Mouse (Mus musculus) liver, embryonic 16.5 days (tissue): ENCODE measurements at regions not wholly inside any gene's neighbourhood (a gene's known extent, or its start where the extent isn't known, plus 50 kb on each side); places are given as distances from the start of the nearest gene placed in this dataset.

Experiments used
- ATAC-seq: fragments of 200-750 bp; cut with Nextera tagmentation; 2 replicates; pipeline ENCODE4 v1.8.0; 2017; ENCODE audit warnings: low read depth, mild to moderate bottlenecking, moderate number of reproducible peaks, moderate library complexity
- H3K27ac ChIP-seq: fragments of 300-500 bp; sonication (generic); 2 replicates; pipeline ENCODE4 v1.5.1; 2014; ENCODE audit warnings: mild to moderate bottlenecking, low read length
- H3K27me3 ChIP-seq: fragments of 300-500 bp; sonication (generic); 2 replicates; pipeline ENCODE4 v1.6.1; 2014; ENCODE audit warnings: low read depth, low read length, mixed read lengths; ENCODE audit not compliant: control insufficient read depth, insufficient read depth
- H3K36me3 ChIP-seq: fragments of 300-500 bp; sonication (generic); 2 replicates; pipeline ENCODE4 v1.6.1; 2014; ENCODE audit warnings: mild to moderate bottlenecking; ENCODE audit not compliant: control insufficient read depth, insufficient read depth
- H3K4me1 ChIP-seq: fragments of 300-500 bp; sonication (generic); 2 replicates; pipeline ENCODE4 v1.6.1; 2014; ENCODE audit warnings: low read depth, low read length, mixed read lengths; ENCODE audit not compliant: control insufficient read depth
- H3K4me2 ChIP-seq: fragments of 300-500 bp; sonication (generic); 2 replicates; pipeline ENCODE4 v1.6.1; 2014; ENCODE audit warnings: low read depth, low read length, mixed read lengths
- H3K4me3 ChIP-seq: fragments of 300-500 bp; sonication (generic); 2 replicates; pipeline ENCODE4 v1.5.1; 2014; ENCODE audit warnings: low read depth, mild to moderate bottlenecking, low read length
- H3K9ac ChIP-seq: fragments of 300-500 bp; sonication (generic); 2 replicates; pipeline ENCODE4 v1.6.1; 2014; ENCODE audit warnings: low read depth, low read length
- H3K9me3 ChIP-seq: fragments of 300-500 bp; sonication (generic); replicated peaks from 2 replicates; pipeline ENCODE4 v1.6.1; 2016; ENCODE audit warnings: low read length; ENCODE audit not compliant: control insufficient read depth
- WGBS: fragments of 180-500 bp; shearing (Covaris S2); extraction: QIAGEN DNeasy Blood & Tissue Kit; methylation state at CpG from one replicate; pipeline ENCODE4 v1.1.7; 2014; ENCODE audit not compliant: insufficient replicate concordance; 5-methylcytosine and 5-hydroxymethylcytosine counted together

DNA sequence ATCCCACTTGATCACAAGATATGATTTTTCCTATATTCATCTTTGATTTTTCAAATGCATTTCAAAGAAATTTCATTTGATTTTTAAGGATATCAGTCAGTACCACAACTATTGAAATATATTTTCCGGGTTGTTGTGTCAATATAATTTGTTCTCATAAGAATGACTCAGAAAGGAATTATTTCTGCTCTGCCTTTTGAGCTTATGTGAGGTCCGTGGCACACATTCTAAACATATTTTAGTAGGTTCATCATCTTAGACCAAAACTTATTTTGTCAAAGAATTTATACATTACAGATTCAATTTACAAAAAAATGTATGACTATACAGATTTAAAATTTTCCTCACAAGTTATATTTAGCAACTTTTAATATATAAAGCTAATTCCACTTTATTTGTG lies 119.5 kb upstream of the Ntf3 start:
- WGBS = 57% methylated on average over 2 of the region's 2 CpGs
- Histone ChIP-seq H3K4me2 (no peak overlapping the region), H3K27me3 (no peaks in the 10 kb centered on the region), H3K27ac (no peak overlapping the region), H3K9ac (no peak overlapping the region), H3K9me3 (no peaks in the 10 kb centered on the region), H3K36me3 (no peaks in the 10 kb centered on the region), H3K4me1 (no peaks in the 10 kb centered on the region), H3K4me3 (no peak overlapping the region)
- ATAC-seq = no peak

DNA sequence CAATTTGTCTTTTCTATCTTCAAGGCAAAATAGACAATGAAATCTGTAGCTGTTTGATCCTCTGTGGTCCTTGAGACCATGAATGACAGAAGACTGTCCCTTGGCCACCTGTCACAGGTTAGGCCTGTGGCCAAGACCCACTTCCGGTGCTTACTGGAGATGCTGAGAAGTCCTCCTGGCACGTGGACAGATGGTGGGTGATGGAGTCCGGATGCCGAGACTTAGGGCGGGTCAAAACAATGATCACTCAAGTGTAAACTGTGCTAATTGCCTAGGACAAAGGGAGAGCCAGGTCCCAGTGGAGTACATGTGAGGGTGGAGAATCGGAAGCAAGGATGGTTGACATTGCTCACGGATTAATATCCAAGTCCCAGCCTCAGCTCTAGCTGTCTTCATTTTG lies 117.7 kb upstream of the Ntf3 start:
- Histone ChIP-seq H3K4me2 (no peak overlapping the region), H3K27ac (no peak overlapping the region), H3K4me3 (no peak overlapping the region), H3K9ac (no peak overlapping the region), H3K36me3 (no peaks in the 10 kb centered on the region), H3K4me1 (no peaks in the 10 kb centered on the region), H3K9me3 (no peaks in the 10 kb centered on the region), H3K27me3 (no peaks in the 10 kb centered on the region)
- 73% methylated on average over 7 of the region's 7 CpGs for WGBS
- no peak for ATAC-seq

DNA sequence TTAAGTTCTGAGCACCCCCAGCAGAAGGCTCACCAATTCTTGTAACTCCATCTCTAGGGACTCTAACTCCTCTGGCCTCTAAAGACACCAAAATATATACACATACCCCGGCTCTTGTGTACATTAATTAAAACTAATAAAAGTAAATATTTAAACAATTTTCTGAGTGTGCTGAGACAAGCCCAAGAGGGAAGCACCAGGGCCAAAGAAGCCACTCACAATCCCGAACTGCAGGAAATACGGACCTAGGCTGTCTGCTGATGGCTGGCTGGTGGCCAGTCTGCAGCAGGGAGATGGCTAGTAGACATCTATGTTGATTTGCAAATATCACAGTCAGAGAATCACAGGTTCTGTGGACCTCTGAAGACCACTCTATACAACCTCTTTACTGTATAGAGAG lies 113.6 kb upstream of the Ntf3 start:
- Histone ChIP-seq H3K9ac (no peak overlapping the region), H3K4me3 (no peak overlapping the region), H3K27ac (no peak overlapping the region), H3K4me2 (no peak overlapping the region), H3K27me3 (no peaks in the 10 kb centered on the region), H3K36me3 (no peaks in the 10 kb centered on the region), H3K9me3 (no peaks in the 10 kb centered on the region), H3K4me1 (no peaks in the 10 kb centered on the region)
- no peak for ATAC-seq
- WGBS = 54% methylated on average over 3 of the region's 3 CpGs

DNA sequence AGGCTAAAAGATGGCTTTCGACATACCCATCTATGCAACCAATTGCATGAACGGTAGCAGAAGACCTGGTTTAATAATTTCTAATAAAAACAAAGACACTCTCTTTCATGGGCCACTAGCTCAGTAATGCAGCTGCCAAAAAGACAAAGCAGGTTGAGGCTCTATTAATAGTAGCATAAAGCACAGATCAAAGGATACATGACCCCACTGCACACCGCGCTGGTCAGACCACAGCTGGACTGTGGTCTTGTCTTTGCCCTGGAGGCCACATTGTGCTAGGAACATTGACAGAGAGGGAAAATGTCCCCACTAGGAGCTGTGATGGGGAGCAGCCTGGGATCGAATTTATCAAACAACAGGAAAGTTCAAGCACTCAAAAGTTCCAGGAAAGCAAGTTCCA lies 79.3 kb upstream of the Ntf3 start:
- Histone ChIP-seq H3K36me3 (no peaks in the 10 kb centered on the region), H3K9me3 (no peaks in the 10 kb centered on the region), H3K4me1 (no peaks in the 10 kb centered on the region), H3K4me2 (no peak overlapping the region), H3K27me3 (no peaks in the 10 kb centered on the region), H3K4me3 (no peak overlapping the region), H3K9ac (no peak overlapping the region), H3K27ac (no peak overlapping the region)
- ATAC-seq = no peak
- 72% methylated on average over 5 of the region's 5 CpGs for WGBS

DNA sequence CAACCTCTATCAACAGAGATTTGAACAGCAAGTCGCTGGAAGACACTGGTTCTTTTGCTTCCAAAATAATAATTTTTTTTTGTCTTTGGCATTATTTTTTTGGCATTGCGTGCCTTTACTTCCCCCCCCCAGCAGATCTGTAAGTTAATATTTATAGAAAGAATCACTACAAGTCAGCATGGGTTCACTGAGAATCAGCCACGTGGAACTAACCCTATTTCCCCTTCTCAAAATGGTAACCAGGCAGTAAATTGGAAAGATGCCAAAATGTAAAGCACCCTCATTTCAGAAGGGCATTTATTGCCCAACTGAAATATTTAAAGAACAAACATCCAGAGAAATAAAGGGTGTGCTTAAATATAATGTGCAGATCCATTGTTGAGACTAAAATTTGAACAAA lies 78.7 kb upstream of the Ntf3 start:
- no peak overlapping the region for H3K27ac ChIP-seq
- H3K4me1 ChIP-seq = no peaks in the 10 kb centered on the region
- H3K4me2 ChIP-seq = no peak overlapping the region
- no peak for ATAC-seq
- WGBS = 41% methylated on average over 3 of the region's 3 CpGs
- H3K9me3 ChIP-seq = no peaks in the 10 kb centered on the region
- no peaks in the 10 kb centered on the region for H3K36me3 ChIP-seq
- no peak overlapping the region for H3K4me3 ChIP-seq
- H3K27me3 ChIP-seq = no peaks in the 10 kb centered on the region
- no peak overlapping the region for H3K9ac ChIP-seq

DNA sequence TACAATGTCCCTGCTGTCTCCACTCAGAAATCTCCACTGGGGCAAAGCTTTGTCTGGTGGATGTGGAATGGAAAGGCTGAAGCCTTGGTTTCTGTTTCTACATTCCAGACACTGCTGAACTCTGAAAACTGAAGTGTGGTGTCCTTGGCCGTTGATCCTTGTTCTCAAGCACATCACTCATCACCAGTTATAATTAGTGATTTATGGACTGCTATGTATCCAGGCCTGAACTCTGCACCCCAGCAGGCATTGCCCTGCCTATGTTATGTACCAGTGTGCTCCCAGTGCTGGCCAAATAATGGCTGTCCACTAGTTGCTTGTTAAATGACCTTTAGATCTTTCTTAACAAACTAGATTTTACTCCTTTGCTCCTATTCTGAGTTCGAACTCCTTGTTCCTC lies 75.6 kb upstream of the Ntf3 start:
- Histone ChIP-seq H3K27ac (no peak overlapping the region), H3K9me3 (no peaks in the 10 kb centered on the region), H3K4me2 (no peak overlapping the region), H3K36me3 (no peaks in the 10 kb centered on the region), H3K4me1 (no peaks in the 10 kb centered on the region), H3K4me3 (no peak overlapping the region), H3K27me3 (no peaks in the 10 kb centered on the region), H3K9ac (no peak overlapping the region)
- WGBS = 37% methylated on average over 2 of the region's 2 CpGs
- no peak for ATAC-seq

DNA sequence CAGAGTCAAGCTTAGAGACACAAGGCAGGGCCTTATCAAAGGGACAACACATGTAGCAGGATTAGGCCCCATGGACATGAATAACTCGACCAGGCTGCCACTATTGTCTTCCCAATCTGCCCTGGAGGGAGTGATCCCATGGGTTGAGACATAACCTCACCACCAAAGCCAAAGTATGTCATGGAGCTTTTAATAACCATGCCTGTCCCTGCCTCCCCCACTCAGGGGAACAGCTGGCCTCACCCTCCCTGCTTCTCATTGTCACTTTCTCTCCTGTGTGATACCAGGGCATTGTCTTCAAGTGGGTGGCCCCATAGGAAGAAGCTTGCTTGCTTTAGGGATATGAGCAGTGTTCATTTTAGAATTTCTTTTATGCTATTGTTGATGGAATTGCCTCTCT lies 73.5 kb upstream of the Ntf3 start:
- WGBS = 14% methylated on average over 1 of the region's 1 CpGs
- Histone ChIP-seq H3K4me3 (no peak overlapping the region), H3K4me1 (no peaks in the 10 kb centered on the region), H3K9ac (no peak overlapping the region), H3K27ac (no peak overlapping the region), H3K9me3 (no peaks in the 10 kb centered on the region), H3K4me2 (no peak overlapping the region), H3K36me3 (no peaks in the 10 kb centered on the region), H3K27me3 (no peaks in the 10 kb centered on the region)
- no peak for ATAC-seq
